Mouse (Mus musculus) midbrain, embryonic 16.5 days (tissue): Measurements from ENCODE around the gene Wdtc1. TPM values are rescaled to one million over a fixed set of nuclear protein-coding genes. Genes with fewer than 3 reads are reported as not detected.

Experiments used
- ATAC-seq: fragments of 200-750 bp; cut with Nextera tagmentation; 2 replicates; pipeline ENCODE4 v1.8.0; 2017; ENCODE audit warnings: moderate TSS enrichment
- H3K27ac ChIP-seq: fragments of 300-500 bp; sonication (generic); 2 replicates; pipeline ENCODE4 v1.5.1; 2014; ENCODE audit warnings: mild to moderate bottlenecking, low read length, mixed read lengths
- H3K27me3 ChIP-seq: fragments of 300-500 bp; sonication (generic); 2 replicates; pipeline ENCODE4 v1.6.1; 2014; ENCODE audit warnings: low read depth, low read length, mixed read lengths; ENCODE audit not compliant: control insufficient read depth, insufficient read depth
- H3K36me3 ChIP-seq: fragments of 300-500 bp; sonication (generic); 2 replicates; pipeline ENCODE4 v1.6.1; 2014; ENCODE audit warnings: mild to moderate bottlenecking, low read length, moderate library complexity, mixed read lengths; ENCODE audit not compliant: control insufficient read depth, insufficient read depth
- H3K4me1 ChIP-seq: fragments of 300-500 bp; sonication (generic); 2 replicates; pipeline ENCODE4 v1.6.1; 2014; ENCODE audit warnings: mild to moderate bottlenecking, low read length, mixed read lengths; ENCODE audit not compliant: control insufficient read depth, insufficient read depth
- H3K4me2 ChIP-seq: fragments of 300-500 bp; sonication (generic); 2 replicates; pipeline ENCODE4 v1.6.1; 2014; ENCODE audit warnings: mild to moderate bottlenecking, low read length, mixed read lengths
- H3K4me3 ChIP-seq: fragments of 300-500 bp; sonication (generic); 2 replicates; pipeline ENCODE4 v1.5.1; 2014; ENCODE audit warnings: low read depth, mild to moderate bottlenecking, low read length, moderate library complexity, mixed read lengths
- H3K9ac ChIP-seq: fragments of 300-500 bp; sonication (generic); 2 replicates; pipeline ENCODE4 v1.6.1; 2014; ENCODE audit warnings: low read depth, low read length, mixed read lengths
- H3K9me3 ChIP-seq: fragments of 300-500 bp; sonication (generic); replicated peaks from 2 replicates; pipeline ENCODE4 v1.6.1; 2014; ENCODE audit warnings: mild to moderate bottlenecking, low read length, mixed read lengths; ENCODE audit not compliant: control insufficient read depth, poor library complexity, severe bottlenecking
- WGBS: fragments of 180-500 bp; shearing (Covaris S2); extraction: QIAGEN DNeasy Blood & Tissue Kit; methylation state at CpG from one replicate; pipeline ENCODE4 v1.1.7; 2014; 5-methylcytosine and 5-hydroxymethylcytosine counted together
- polyA plus RNA-seq: library from polyadenylated mRNA; unstranded; fragments of >200 nt; fragmentation: Nextera tagmentation; extraction: Ambion mirVana; gene quantifications from 2 replicates; pipeline ENCODE4 v1.2.1, GENCODE M21; 2015

Wdtc1 gene
- polyA plus RNA-seq, 1 experiment from 2014 or later, result 20.7 TPM

DNA sequence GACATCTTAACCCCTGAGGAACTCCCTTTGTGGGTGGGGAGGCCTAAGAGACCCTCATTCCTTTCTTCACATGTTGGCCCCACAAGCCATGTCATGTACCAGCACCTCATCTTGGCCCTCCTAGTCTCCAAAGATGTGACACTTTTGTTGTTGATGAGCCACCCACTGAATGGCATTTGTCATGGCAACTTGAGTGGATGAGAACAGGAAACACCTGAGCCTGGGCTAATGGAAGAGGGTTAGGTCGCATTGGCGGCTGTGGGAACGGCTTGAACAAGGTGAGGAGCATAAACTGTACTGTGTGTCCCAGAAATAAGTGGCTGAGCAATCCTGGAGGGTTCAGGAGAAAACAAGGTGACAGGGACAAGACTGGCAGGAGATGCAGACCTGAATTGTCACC, 84.3 kb downstream of the Wdtc1 start:
- Histone ChIP-seq H3K36me3 (peaks cover 41% of the 10 kb centered on the region), H3K27me3 (no peaks in the 10 kb centered on the region), H3K4me1 (no peaks in the 10 kb centered on the region), H3K27ac (no peak overlapping the region), H3K9ac (no peak overlapping the region), H3K9me3 (no peaks in the 10 kb centered on the region), H3K4me3 (no peak overlapping the region), H3K4me2 (no peak overlapping the region)
- no peak for ATAC-seq
- whole genome bisulfite sequencing, result 99% methylated on average over 3 of the region's 3 CpGs

DNA sequence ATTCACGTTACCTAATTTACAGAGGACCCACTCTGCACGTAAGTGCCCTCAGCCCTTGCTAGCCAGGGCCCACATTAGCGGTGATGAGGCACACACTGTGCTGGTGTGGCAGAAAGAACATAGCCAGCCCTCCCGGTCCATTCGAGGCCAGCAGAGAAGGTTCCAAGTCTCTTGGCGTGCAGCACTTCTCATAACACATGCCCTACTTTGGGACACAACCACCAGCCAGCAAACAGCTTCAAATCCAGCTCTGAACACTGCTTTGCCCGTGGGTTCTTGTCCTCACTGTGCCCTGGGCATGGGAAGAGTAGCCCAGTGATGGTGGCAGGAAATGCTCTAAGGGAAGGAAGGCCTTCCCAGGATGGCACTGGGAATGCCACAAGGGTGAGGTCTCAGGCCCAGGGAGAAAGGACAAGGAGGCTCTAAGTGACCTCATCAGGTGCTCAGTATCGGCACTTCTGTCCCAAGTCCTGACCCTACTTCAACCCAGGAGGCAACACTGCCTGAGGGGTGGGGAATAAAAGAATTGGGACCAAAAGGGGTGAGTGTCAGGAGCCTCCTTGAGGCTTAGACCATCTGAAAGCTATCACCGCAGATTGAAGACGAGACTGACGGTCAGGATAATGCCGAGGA, 86.9 kb downstream of the Wdtc1 start:
- 95% methylated on average over 12 of the region's 12 CpGs for WGBS
- no peak overlapping the region for H3K4me3 ChIP-seq
- H3K27ac ChIP-seq, result no peak overlapping the region
- H3K9me3 ChIP-seq, result no peaks in the 10 kb centered on the region
- peaks cover 45% of the 10 kb centered on the region for H3K36me3 ChIP-seq
- H3K4me1 ChIP-seq, result no peaks in the 10 kb centered on the region
- no peak overlapping the region for H3K9ac ChIP-seq
- H3K4me2 ChIP-seq, result no peak overlapping the region
- no peaks in the 10 kb centered on the region for H3K27me3 ChIP-seq
- ATAC-seq, result no peak

DNA sequence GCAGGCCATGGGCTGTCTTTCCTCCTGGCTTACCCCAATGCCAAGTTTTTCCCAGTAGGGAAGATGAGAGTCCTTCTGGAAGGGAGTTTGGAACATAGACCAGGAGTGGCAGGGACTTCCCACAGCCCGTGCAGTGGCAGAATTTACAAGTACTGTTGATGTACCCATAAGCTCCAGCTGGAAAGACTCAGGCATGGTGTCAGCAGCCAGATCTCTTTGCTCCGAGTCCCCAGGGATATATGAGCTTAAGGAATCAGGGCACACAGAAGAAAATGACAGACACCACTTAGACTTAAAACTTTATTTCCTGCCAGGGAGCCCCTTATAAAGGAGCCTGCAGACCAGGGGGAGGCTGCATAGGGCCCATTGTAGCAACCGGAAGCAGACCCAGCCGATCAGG, 87.5 kb downstream of the Wdtc1 start:
- peaks cover 45% of the 10 kb centered on the region for H3K36me3 ChIP-seq
- 94% methylated on average over 4 of the region's 4 CpGs for WGBS
- no peaks in the 10 kb centered on the region for H3K27me3 ChIP-seq
- H3K9me3 ChIP-seq, result no peaks in the 10 kb centered on the region
- no peak overlapping the region for H3K27ac ChIP-seq
- no peak overlapping the region for H3K4me2 ChIP-seq
- ATAC-seq, result no peak
- no peak overlapping the region for H3K9ac ChIP-seq
- H3K4me3 ChIP-seq, result no peak overlapping the region
- no peaks in the 10 kb centered on the region for H3K4me1 ChIP-seq

DNA sequence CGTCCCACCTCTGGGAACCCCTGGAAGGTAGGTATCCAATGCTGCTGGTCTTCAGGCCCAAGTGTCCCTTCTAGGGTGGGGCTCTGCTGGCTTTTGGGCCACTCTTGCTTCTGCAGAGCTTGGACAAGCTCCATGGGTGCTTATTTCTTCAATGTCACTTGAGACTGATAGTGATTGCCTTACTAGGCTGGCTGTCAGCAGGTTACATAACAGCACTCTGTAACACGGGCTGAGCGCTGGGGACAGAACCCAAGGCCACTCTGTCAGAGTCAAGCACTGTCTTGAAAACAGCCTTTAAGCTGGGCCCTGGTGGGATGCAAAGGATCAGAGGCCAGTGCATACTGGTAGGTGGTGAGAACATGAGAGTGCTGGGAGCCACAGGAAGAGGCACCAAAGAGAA, 88.0 kb downstream of the Wdtc1 start:
- Histone ChIP-seq H3K9me3 (no peaks in the 10 kb centered on the region), H3K4me1 (no peaks in the 10 kb centered on the region), H3K4me3 (no peak overlapping the region), H3K36me3 (peaks cover 45% of the 10 kb centered on the region), H3K27ac (no peak overlapping the region), H3K27me3 (no peaks in the 10 kb centered on the region), H3K4me2 (no peak overlapping the region), H3K9ac (no peak overlapping the region)
- ATAC-seq, result no peak
- 99% methylated on average over 3 of the region's 3 CpGs for WGBS

DNA sequence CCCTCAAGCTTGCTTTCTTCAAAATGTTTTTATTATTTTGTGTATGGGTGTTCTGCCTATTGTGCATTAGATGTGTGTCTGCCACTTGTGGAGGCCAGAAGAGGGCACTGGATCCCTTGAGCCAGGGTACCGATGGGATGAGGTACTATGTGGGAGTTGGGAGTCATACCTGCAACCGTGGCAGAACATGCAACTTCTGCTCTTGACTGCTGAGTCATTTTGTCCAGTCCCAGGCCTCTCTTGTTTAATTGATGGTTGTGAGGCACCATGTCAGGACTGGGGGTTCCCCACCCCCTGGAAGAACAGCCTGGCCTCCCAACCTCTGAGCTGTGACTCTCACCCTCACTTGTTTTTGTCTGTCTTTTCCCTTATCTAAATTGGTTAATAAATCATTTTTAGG, 88.7 kb downstream of the Wdtc1 start:
- H3K9ac ChIP-seq, result no peak overlapping the region
- no peak overlapping the region for H3K4me2 ChIP-seq
- no peaks in the 10 kb centered on the region for H3K9me3 ChIP-seq
- H3K4me1 ChIP-seq, result no peaks in the 10 kb centered on the region
- peaks cover 45% of the 10 kb centered on the region for H3K36me3 ChIP-seq
- no peak for ATAC-seq
- no peak overlapping the region for H3K27ac ChIP-seq
- H3K27me3 ChIP-seq, result no peaks in the 10 kb centered on the region
- 98% methylated on average over 2 of the region's 2 CpGs for WGBS
- no peak overlapping the region for H3K4me3 ChIP-seq

DNA sequence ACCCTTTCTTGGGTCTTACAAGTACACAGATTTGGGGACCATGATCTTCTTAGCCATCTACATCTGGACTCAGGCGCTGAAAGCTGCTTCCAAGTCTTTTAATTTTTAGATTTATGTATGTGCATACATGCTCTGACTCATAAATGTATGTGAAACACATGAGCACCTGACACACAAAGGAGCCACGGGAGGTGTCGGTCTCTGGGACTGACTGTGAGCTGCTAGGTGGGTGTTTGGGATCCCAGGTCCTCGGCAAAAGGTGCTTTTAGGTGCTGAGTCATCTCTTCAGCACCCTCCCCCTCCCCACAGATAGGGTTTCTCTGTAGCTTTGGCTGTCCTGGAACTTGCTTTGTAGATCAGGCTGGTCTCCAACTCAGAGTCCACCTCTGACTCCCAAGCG, 89.5 kb downstream of the Wdtc1 start:
- H3K27ac ChIP-seq, result no peak overlapping the region
- no peaks in the 10 kb centered on the region for H3K27me3 ChIP-seq
- no peaks in the 10 kb centered on the region for H3K9me3 ChIP-seq
- no peak overlapping the region for H3K9ac ChIP-seq
- H3K4me3 ChIP-seq, result no peak overlapping the region
- no peak overlapping the region for H3K4me2 ChIP-seq
- ATAC-seq, result no peak
- 96% methylated on average over 5 of the region's 5 CpGs for WGBS
- H3K36me3 ChIP-seq, result peaks cover 45% of the 10 kb centered on the region
- no peaks in the 10 kb centered on the region for H3K4me1 ChIP-seq

DNA sequence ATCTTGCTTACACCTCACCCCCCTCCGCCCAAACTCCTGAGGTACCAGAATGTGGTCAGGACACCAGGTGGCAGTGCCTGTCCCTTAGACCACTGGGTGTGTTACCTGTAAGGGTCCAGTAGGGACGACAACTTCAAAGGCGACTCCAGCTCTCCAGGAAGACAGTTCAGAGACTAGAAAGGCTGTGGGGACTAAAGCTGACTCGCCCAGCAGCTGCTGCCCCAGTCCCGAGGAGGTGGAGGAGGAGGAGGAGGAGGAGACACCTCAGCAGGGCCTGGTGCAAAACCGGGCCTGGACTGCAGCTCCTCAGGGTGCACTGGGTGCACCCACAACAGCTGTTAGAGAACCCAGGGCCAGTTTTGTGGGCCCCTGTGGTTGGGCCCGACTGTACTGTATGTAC, 90.4 kb downstream of the Wdtc1 start, which contains the start of gene Sytl1:
TSS of gene Sytl1 (minus strand) at position 232 of the 400 bp plus-strand sequence.
- H3K9me3 ChIP-seq, result no peaks in the 10 kb centered on the region
- H3K9ac ChIP-seq, result no peak within 1 kb of the TSS
- H3K4me1 ChIP-seq, result no peaks in the 10 kb centered on the region
- WGBS, result 43% methylated on average over 7 of the region's 7 CpGs
- no peaks in the 10 kb centered on the region for H3K27me3 ChIP-seq
- no peak for ATAC-seq
- H3K4me3 ChIP-seq, result no peak within 1 kb of the TSS
- no peak within 1 kb of the TSS for H3K4me2 ChIP-seq
- H3K36me3 ChIP-seq, result peaks cover 40% of the 10 kb centered on the region
- no peak within 1 kb of the TSS for H3K27ac ChIP-seq

DNA sequence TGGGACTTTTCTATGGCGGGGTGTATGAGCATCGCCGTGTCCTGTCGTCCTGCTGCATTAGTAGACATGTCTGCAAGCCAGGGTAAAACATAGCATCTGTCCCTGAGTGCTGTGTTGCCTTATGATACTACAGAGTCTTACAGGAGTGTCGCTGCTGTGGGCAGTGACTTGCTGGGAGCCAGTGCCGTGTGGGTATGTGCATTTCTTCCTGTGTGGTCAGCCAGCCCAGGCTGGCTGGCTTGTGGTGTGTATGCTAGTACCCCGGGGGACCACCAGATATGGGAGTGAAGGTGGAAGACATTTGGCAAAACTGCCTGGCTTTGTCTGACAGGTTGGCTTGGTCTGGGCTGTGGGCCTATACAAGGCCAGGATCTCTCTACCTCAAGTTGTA, 90.9 kb downstream of the Wdtc1 start:
- no peak for ATAC-seq
- H3K27me3 ChIP-seq, result no peaks in the 10 kb centered on the region
- 75% methylated on average over 7 of the region's 7 CpGs for WGBS

DNA sequence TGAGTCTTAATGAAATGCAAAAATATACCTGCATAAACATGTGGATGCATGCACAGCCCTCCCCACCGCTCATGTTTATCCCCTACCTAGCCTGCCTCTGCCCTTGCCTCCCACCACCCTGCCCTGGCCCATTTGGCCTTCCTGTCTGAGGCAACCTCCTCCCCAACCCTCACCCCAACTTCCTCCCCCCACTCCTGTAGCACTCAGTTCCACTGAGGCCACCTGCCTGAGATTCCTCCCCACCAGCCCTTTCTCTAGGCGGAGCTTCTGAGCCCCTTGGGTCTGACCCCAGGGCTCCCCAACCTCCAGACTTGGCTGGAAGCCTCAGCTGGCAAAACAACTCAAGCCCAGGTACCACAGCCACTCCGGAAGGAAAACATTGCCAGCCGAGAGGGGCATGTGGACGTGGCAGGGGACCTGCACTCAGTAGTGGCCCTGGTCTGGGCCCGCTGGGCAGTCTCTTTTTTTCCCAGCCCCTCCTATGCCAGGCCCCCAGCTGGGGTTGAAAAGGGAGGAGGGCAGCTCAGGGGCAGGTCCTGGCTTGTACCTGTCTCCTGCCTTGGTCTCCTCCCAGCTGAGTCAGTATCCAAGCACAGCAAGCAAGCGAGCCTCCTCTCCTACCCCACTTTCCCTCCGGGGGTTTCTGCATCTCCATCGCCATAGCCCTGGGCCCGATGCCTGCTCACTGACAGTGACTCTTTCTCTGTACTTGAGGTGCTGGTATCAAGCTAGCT, 91.5 kb downstream of the Wdtc1 start:
- H3K27ac ChIP-seq, result no peak overlapping the region
- 55% methylated on average over 10 of the region's 10 CpGs for WGBS
- H3K9me3 ChIP-seq, result no peaks in the 10 kb centered on the region
- no peak overlapping the region for H3K4me3 ChIP-seq
- no peak overlapping the region for H3K4me2 ChIP-seq
- ATAC-seq, result no peak
- H3K36me3 ChIP-seq, result peaks cover 31% of the 10 kb centered on the region
- H3K4me1 ChIP-seq, result no peaks in the 10 kb centered on the region
- no peak overlapping the region for H3K9ac ChIP-seq
- no peaks in the 10 kb centered on the region for H3K27me3 ChIP-seq

More for the DNA sequence above, 90.9 kb downstream of the Wdtc1 start:
- Histone ChIP-seq H3K9me3 (no peaks in the 10 kb centered on the region), H3K9ac (no peak overlapping the region), H3K4me1 (no peaks in the 10 kb centered on the region), H3K27ac (no peak overlapping the region), H3K36me3 (peaks cover 35% of the 10 kb centered on the region), H3K4me3 (no peak overlapping the region), H3K4me2 (no peak overlapping the region)
